Mouse (Mus musculus) thymus, adult 2 months (tissue): ENCODE measurements at regions not wholly inside any gene's neighbourhood (a gene's known extent, or its start where the extent isn't known, plus 50 kb on each side); places are given as distances from the start of the nearest gene placed in this dataset.

ENCODE experiments used
- CTCF ChIP-seq: fragments of 200-500 bp; IDR thresholded peaks from 2 replicates; pipeline ENCODE4 v1.5.1; 2012; ENCODE audit warnings: mild to moderate bottlenecking, control low read depth, low read length, moderate library complexity, borderline replicate concordance; ENCODE audit not compliant: control insufficient read depth, poor library complexity, insufficient read depth; ENCODE audit errors: extremely low read depth
- POLR2A ChIP-seq: fragments of 200-500 bp; IDR thresholded peaks from 2 replicates; pipeline ENCODE4 v1.6.1; 2012; ENCODE audit warnings: mild to moderate bottlenecking, low read length, control low read depth, moderate library complexity; ENCODE audit not compliant: control insufficient read depth, poor library complexity, insufficient read depth; ENCODE audit errors: extremely low read depth

- TF ChIP-seq POLR2A = no peak
- TF ChIP-seq CTCF = no peak
Measured at GRCm38 (mm10) chr6:67105386-67105785, 68.1 kb upstream of the Gadd45a start.
